Comparison of ENCODE assay signal across 8 mouse cellular contexts in the genomic region with DNA sequence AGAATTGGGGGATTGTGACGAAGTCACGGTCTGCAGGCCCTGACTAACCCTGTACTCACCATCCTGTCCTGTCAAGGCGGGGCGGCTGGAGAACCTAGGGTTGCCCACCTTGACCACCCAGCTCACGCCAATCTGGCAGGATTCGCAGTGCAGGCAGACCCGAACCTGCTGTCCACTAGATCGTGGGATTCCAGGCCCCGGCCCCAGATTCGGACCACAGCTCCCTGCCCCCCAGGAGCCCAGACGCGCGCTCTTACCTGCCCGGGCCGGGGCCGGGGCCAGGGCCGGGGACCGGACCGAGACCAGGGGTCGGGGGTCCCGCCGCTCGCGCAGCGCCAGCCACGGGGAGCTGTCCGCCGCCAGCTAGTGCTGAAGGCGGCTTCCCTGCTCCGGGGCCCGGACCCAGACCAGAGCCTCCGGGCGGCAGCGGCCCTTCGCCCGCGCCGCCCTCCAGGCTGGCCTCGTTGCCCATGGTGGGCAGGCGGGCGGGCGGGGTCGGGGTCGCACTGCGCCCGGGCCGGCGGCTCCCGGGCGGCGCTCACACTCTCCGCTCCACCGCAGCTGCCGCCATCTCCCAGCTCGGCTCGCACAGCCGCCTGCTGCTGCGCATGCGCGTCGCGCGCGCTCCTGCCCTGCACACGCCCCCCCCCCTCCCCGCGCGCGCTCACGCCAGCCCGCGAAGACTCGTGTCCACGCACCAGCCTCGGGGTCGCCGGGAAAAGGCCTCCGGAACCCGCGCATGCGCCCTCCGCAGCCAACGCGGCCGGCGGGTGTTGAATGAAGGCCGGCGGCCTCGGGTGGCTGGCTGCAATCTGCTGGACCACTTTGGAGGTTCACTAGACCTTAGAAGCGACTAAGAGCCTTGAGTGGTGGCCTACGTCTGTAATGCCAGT. TPM values are rescaled to one million over a fixed set of nuclear protein-coding genes. Genes with fewer than 3 reads are reported as not detected.
DNase-seq lines count a peak whose midpoint lies in the region; ATAC-seq and TF ChIP-seq lines count a peak whose summit lies in the region.

A gene (minus strand): TSS at position 598 of the 893 bp plus-strand sequence.

- H3K27me3 ChIP-seq in kidney, adult 2 months (replicated peaks; ENCODE audit: control insufficient read depth, insufficient read depth, low read length), result no peaks in the 10 kb centered on the region
- H3K27me3 ChIP-seq in limb, embryonic 12.5 days, result peaks cover 46% of the 10 kb centered on the region
- H3K27me3 ChIP-seq in midbrain, embryonic 14.5 days (ENCODE audit: control insufficient read depth, insufficient read depth, low read length), result no peaks in the 10 kb centered on the region
- H3K27me3 ChIP-seq in small intestine, adult 2 months (ENCODE audit: control insufficient read depth, insufficient read depth, low read length), result peaks cover 19% of the 10 kb centered on the region; the same call in 1 of the 2 replicates

- WGBS in kidney, adult 2 months, result 2% methylated on average over 88 of the region's 91 CpGs
- 3% methylated on average over 64 of the region's 91 CpGs for WGBS in limb, embryonic 12.5 days
- WGBS in midbrain, embryonic 14.5 days, result 1% methylated on average over 78 of the region's 91 CpGs
- 2% methylated on average over 86 of the region's 91 CpGs for WGBS in small intestine, adult 2 months

- no peak within 1 kb of the TSS; the same call in 1 of the 2 replicates for H3K9ac ChIP-seq in limb, embryonic 12.5 days (replicated peaks)
- H3K9ac ChIP-seq in midbrain, embryonic 14.5 days (replicated peaks; ENCODE audit: low read length), result peak within 1 kb of the TSS; percentile 93

- TF ChIP-seq POLR2A in kidney, adult 2 months (IDR thresholded peaks at IDR 0.05; ENCODE audit: low read depth, low read length), result no peak
- no peak for TF ChIP-seq POLR2A in small intestine, adult 2 months (IDR thresholded peaks at IDR 0.05; ENCODE audit: low read depth, low read length)

- H3K36me3 ChIP-seq in kidney, adult 2 months (ENCODE audit: control insufficient read depth, insufficient read depth, low read length), result no peaks in the 10 kb centered on the region
- H3K36me3 ChIP-seq in limb, embryonic 12.5 days, result no peaks in the 10 kb centered on the region
- 0 out of 2 replicates have a peak, but pooled peaks cover 21% of the 10 kb centered on the region for H3K36me3 ChIP-seq in midbrain, embryonic 14.5 days (ENCODE audit: control insufficient read depth, insufficient read depth, low read length)
- H3K36me3 ChIP-seq in small intestine, adult 2 months (ENCODE audit: control insufficient read depth, insufficient read depth, low read length), result no peaks in the 10 kb centered on the region

- H3K4me3 ChIP-seq in kidney, adult 2 months (ENCODE audit: insufficient read depth, low read depth, low read length), result peak within 1 kb of the TSS; percentile 47
- peak within 1 kb of the TSS; percentile 70 for H3K4me3 ChIP-seq in limb, embryonic 12.5 days (replicated peaks)
- H3K4me3 ChIP-seq in midbrain, embryonic 14.5 days (replicated peaks; ENCODE audit: low read depth, low read length), result peak within 1 kb of the TSS; percentile 86
- H3K4me3 ChIP-seq in small intestine, adult 2 months (ENCODE audit: low read depth, low read length), result peak within 1 kb of the TSS; percentile 67

- no peaks in the 10 kb centered on the region for H3K4me1 ChIP-seq in kidney, adult 2 months (ENCODE audit: control insufficient read depth, insufficient read depth, low read length)
- peaks cover 6% of the 10 kb centered on the region for H3K4me1 ChIP-seq in limb, embryonic 12.5 days (replicated peaks)
- H3K4me1 ChIP-seq in midbrain, embryonic 14.5 days (ENCODE audit: control insufficient read depth, insufficient read depth, low read length), result peaks cover 19% of the 10 kb centered on the region
- peaks cover 4% of the 10 kb centered on the region; the same call in 1 of the 2 replicates for H3K4me1 ChIP-seq in small intestine, adult 2 months (ENCODE audit: control insufficient read depth, insufficient read depth, insufficient read length, low read length)

- TF ChIP-seq CTCF in kidney, adult 2 months (conservative IDR thresholded peaks at IDR 0.05; ENCODE audit: insufficient read depth, insufficient read length, low read depth, low read length), result no peak
- TF ChIP-seq CTCF in small intestine, adult 2 months (IDR thresholded peaks at IDR 0.05; ENCODE audit: extremely low read depth, insufficient read length, insufficient replicate concordance, low read depth, low read length), result no peak

- H3K4me2 ChIP-seq in limb, embryonic 12.5 days, result peak within 1 kb of the TSS; percentile 97
- H3K4me2 ChIP-seq in midbrain, embryonic 14.5 days (ENCODE audit: low read length), result peak within 1 kb of the TSS; percentile 65

- no peaks in the 10 kb centered on the region for H3K9me3 ChIP-seq in limb, embryonic 12.5 days
- H3K9me3 ChIP-seq in midbrain, embryonic 14.5 days (ENCODE audit: control insufficient read depth, low read length), result no peaks in the 10 kb centered on the region

- intact Hi-C loops in gastrocnemius, postnatal 14 days (cut with DNase I; ENCODE audit: low total_unique reads), result no loop called here

- DNase-seq in heart, adult 11 months, result peak; percentile 93
- DNase-seq in heart, adult 9 months (ENCODE audit: low spot score in 2 of 2), result no peak
- peak; percentile 69 for DNase-seq in gastrocnemius, postnatal 14 days
- DNase-seq in kidney, adult 2 months, result peak; percentile 51
- DNase-seq in midbrain, embryonic 14.5 days, result peak; percentile 95

- peak; percentile 61 for ATAC-seq in common myeloid progenitor, adult 5-6 weeks (replicated peaks; ENCODE audit: low read depth, poor library complexity, severe bottlenecking)
- ATAC-seq in limb, embryonic 12.5 days (ENCODE audit: insufficient number of reproducible peaks, insufficient read depth, low FRiP score, low TSS enrichment, low read depth), result 0 out of 2 replicates have a peak, but pooled peaks have one; percentile 47
- ATAC-seq in midbrain, embryonic 14.5 days (ENCODE audit: low FRiP score, low TSS enrichment), result peak; percentile 89

- H3K27ac ChIP-seq in kidney, adult 2 months (ENCODE audit: insufficient read depth, low read depth, low read length), result no peak within 1 kb of the TSS
- no peak within 1 kb of the TSS for H3K27ac ChIP-seq in limb, embryonic 12.5 days
- peak within 1 kb of the TSS; percentile 79 for H3K27ac ChIP-seq in midbrain, embryonic 14.5 days (replicated peaks; ENCODE audit: low read depth, low read length)
- no peak within 1 kb of the TSS for H3K27ac ChIP-seq in small intestine, adult 2 months (ENCODE audit: insufficient read depth, low read depth, low read length)

RNA-seq across cellular contexts. Expression of the gene that starts here (rescaled TPM):
- total RNA-seq in common myeloid progenitor, adult 5-6 weeks (2017), result 3.5 and 4.0 TPM in 2 replicates
- total RNA-seq in gastrocnemius, postnatal 14 days (2021), result under 1 TPM; 0.11 to 0.29 TPM
- 0.15 and 0.17 TPM in 2 replicates for polyA plus RNA-seq in kidney, adult 2 months (2012; rRNA removed)
- polyA plus RNA-seq in limb, embryonic 12.5 days (2016; fragmentation: Nextera tagmentation; extraction: Ambion mirVana), result 1.1 and 1.2 TPM in 2 replicates
- 14.2 and 14.7 TPM in 2 replicates for polyA plus RNA-seq in midbrain, embryonic 14.5 days (2014; fragmentation: Nextera tagmentation; extraction: Ambion mirVana)
- 0.94 and 1.4 TPM in 2 replicates for polyA plus RNA-seq in small intestine, adult 2 months (2012; rRNA removed)

Comparison
In these comparisons a context has a peak if more than half of its experiments do, and no peak if none do; other contexts are left out.
1. DNase-seq: peak in heart, adult 11 months (single experiment) and midbrain, embryonic 14.5 days (single experiment); none in heart, adult 9 months (0 of 2).
2. Peak in DNase-seq in gastrocnemius, postnatal 14 days; RNA of the gene not detected or under 1 TPM.
3. Peak in DNase-seq and H3K4me3 ChIP-seq in kidney, adult 2 months; RNA of the gene not detected or under 1 TPM.
4. Peak in every context shown above with its lines, with median percentiles within 50 percentile points of each other: ATAC-seq and H3K4me3 ChIP-seq.